Mouse (Mus musculus): ENCODE data around the gene Pfkm. TPM values are rescaled to one million over a fixed set of nuclear protein-coding genes. Genes with fewer than 3 reads are reported as not detected.

Gene Pfkm
- polyA plus RNA-seq, 1 experiment from 2014 or later: 69.6 TPM

GRCm38 (mm10) chr15:98120831-98121230 lies 28.4 kb downstream of the Pfkm start:
- WGBS: 93% methylated on average over 20 of the region's 20 CpGs
- Histone ChIP-seq H3K9me3 (ENCODE audit: control insufficient read depth, low read length) (no peaks in the 10 kb centered on the region), H3K4me3 (ENCODE audit: low read depth, low read length) (no peak overlapping the region), H3K4me1 (ENCODE audit: control insufficient read depth, insufficient read depth, low read length) (no peaks in the 10 kb centered on the region), H3K27ac (replicated peaks; ENCODE audit: low read depth, low read length) (no peak overlapping the region), H3K36me3 (ENCODE audit: control insufficient read depth, insufficient read depth, low read length) (peaks cover 90% of the 10 kb centered on the region), H3K4me2 (ENCODE audit: low read depth, low read length) (no peak overlapping the region), H3K27me3 (replicated peaks; ENCODE audit: control insufficient read depth, insufficient read depth, low read length) (no peaks in the 10 kb centered on the region), H3K9ac (ENCODE audit: low read depth, low read length) (no peak overlapping the region)
- DNase-seq (ENCODE audit: low spot score): no peak
- ATAC-seq (ENCODE audit: low read depth): no peak

- no peaks in the 10 kb centered on the region for H3K27me3 ChIP-seq (replicated peaks; ENCODE audit: control insufficient read depth, insufficient read depth, low read length)
- no peak overlapping the region for H3K4me2 ChIP-seq (ENCODE audit: low read depth, low read length)
- no peaks in the 10 kb centered on the region for H3K4me1 ChIP-seq (ENCODE audit: control insufficient read depth, insufficient read depth, low read length)
- 91% methylated on average over 4 of the region's 4 CpGs for WGBS
- no peak overlapping the region for H3K4me3 ChIP-seq (ENCODE audit: low read depth, low read length)
- H3K9me3 ChIP-seq (ENCODE audit: control insufficient read depth, low read length): no peaks in the 10 kb centered on the region
- H3K27ac ChIP-seq (replicated peaks; ENCODE audit: low read depth, low read length): no peak overlapping the region
- DNase-seq (ENCODE audit: low spot score) (no peak), ATAC-seq (ENCODE audit: low read depth) (no peak)
- H3K9ac ChIP-seq (ENCODE audit: low read depth, low read length): no peak overlapping the region
- peaks cover 86% of the 10 kb centered on the region for H3K36me3 ChIP-seq (ENCODE audit: control insufficient read depth, insufficient read depth, low read length)
Measured at GRCm38 (mm10) chr15:98131001-98131400, 38.6 kb downstream of the Pfkm start.

- DNase-seq (ENCODE audit: low spot score) (no peak), ATAC-seq (ENCODE audit: low read depth) (no peak)
- Histone ChIP-seq H3K36me3 (ENCODE audit: control insufficient read depth, insufficient read depth, low read length) (peaks cover 90% of the 10 kb centered on the region), H3K27me3 (replicated peaks; ENCODE audit: control insufficient read depth, insufficient read depth, low read length) (no peaks in the 10 kb centered on the region), H3K4me1 (ENCODE audit: control insufficient read depth, insufficient read depth, low read length) (no peaks in the 10 kb centered on the region), H3K4me2 (ENCODE audit: low read depth, low read length) (no peak overlapping the region), H3K9ac (ENCODE audit: low read depth, low read length) (no peak overlapping the region), H3K9me3 (ENCODE audit: control insufficient read depth, low read length) (no peaks in the 10 kb centered on the region), H3K4me3 (ENCODE audit: low read depth, low read length) (no peak overlapping the region), H3K27ac (replicated peaks; ENCODE audit: low read depth, low read length) (no peak overlapping the region)
- 90% methylated on average over 7 of the region's 7 CpGs for WGBS
Measured at GRCm38 (mm10) chr15:98131451-98131850, 39.1 kb downstream of the Pfkm start.

GRCm38 (mm10) chr15:98131942-98132655 lies 39.7 kb downstream of the Pfkm start:
- Histone ChIP-seq H3K9me3 (ENCODE audit: control insufficient read depth, low read length) (no peaks in the 10 kb centered on the region), H3K9ac (ENCODE audit: low read depth, low read length) (no peak overlapping the region), H3K4me3 (ENCODE audit: low read depth, low read length) (no peak overlapping the region), H3K27ac (replicated peaks; ENCODE audit: low read depth, low read length) (no peak overlapping the region), H3K4me1 (ENCODE audit: control insufficient read depth, insufficient read depth, low read length) (no peaks in the 10 kb centered on the region), H3K36me3 (ENCODE audit: control insufficient read depth, insufficient read depth, low read length) (peaks cover 91% of the 10 kb centered on the region), H3K27me3 (replicated peaks; ENCODE audit: control insufficient read depth, insufficient read depth, low read length) (no peaks in the 10 kb centered on the region), H3K4me2 (ENCODE audit: low read depth, low read length) (no peak overlapping the region)
- ATAC-seq (ENCODE audit: low read depth): no peak
- DNase-seq (ENCODE audit: low spot score): no peak
- 81% methylated on average over 15 of the region's 15 CpGs for WGBS

- Histone ChIP-seq H3K27me3 (replicated peaks; ENCODE audit: control insufficient read depth, insufficient read depth, low read length) (no peaks in the 10 kb centered on the region), H3K27ac (replicated peaks; ENCODE audit: low read depth, low read length) (no peak overlapping the region), H3K4me3 (ENCODE audit: low read depth, low read length) (no peak overlapping the region), H3K9ac (ENCODE audit: low read depth, low read length) (no peak overlapping the region), H3K9me3 (ENCODE audit: control insufficient read depth, low read length) (no peaks in the 10 kb centered on the region), H3K4me1 (ENCODE audit: control insufficient read depth, insufficient read depth, low read length) (no peaks in the 10 kb centered on the region), H3K36me3 (ENCODE audit: control insufficient read depth, insufficient read depth, low read length) (peaks cover 83% of the 10 kb centered on the region), H3K4me2 (ENCODE audit: low read depth, low read length) (no peak overlapping the region)
- 87% methylated on average over 3 of the region's 3 CpGs for WGBS
- no peak for DNase-seq (ENCODE audit: low spot score)
- no peak for ATAC-seq (ENCODE audit: low read depth)
Measured at GRCm38 (mm10) chr15:98133471-98133870, 41.1 kb downstream of the Pfkm start.

- no peaks in the 10 kb centered on the region for H3K27me3 ChIP-seq (replicated peaks; ENCODE audit: control insufficient read depth, insufficient read depth, low read length)
- H3K27ac ChIP-seq (replicated peaks; ENCODE audit: low read depth, low read length): no peak overlapping the region
- ATAC-seq (ENCODE audit: low read depth) (no peak), DNase-seq (ENCODE audit: low spot score) (no peak)
- no peaks in the 10 kb centered on the region for H3K9me3 ChIP-seq (ENCODE audit: control insufficient read depth, low read length)
- H3K36me3 ChIP-seq (ENCODE audit: control insufficient read depth, insufficient read depth, low read length): peaks cover 79% of the 10 kb centered on the region
- WGBS: 92% methylated on average over 4 of the region's 4 CpGs
- H3K4me3 ChIP-seq (ENCODE audit: low read depth, low read length): no peak overlapping the region
- H3K4me2 ChIP-seq (ENCODE audit: low read depth, low read length): no peak overlapping the region
- H3K9ac ChIP-seq (ENCODE audit: low read depth, low read length): no peak overlapping the region
- no peaks in the 10 kb centered on the region for H3K4me1 ChIP-seq (ENCODE audit: control insufficient read depth, insufficient read depth, low read length)
Measured at GRCm38 (mm10) chr15:98134034-98134433, 41.6 kb downstream of the Pfkm start.

GRCm38 (mm10) chr15:98134666-98135065 lies 42.3 kb downstream of the Pfkm start:
- peaks cover 79% of the 10 kb centered on the region for H3K36me3 ChIP-seq (ENCODE audit: control insufficient read depth, insufficient read depth, low read length)
- H3K9me3 ChIP-seq (ENCODE audit: control insufficient read depth, low read length): no peaks in the 10 kb centered on the region
- no peak overlapping the region for H3K9ac ChIP-seq (ENCODE audit: low read depth, low read length)
- H3K27ac ChIP-seq (replicated peaks; ENCODE audit: low read depth, low read length): no peak overlapping the region
- ATAC-seq (ENCODE audit: low read depth): no peak
- WGBS: 82% methylated on average over 3 of the region's 3 CpGs
- H3K27me3 ChIP-seq (replicated peaks; ENCODE audit: control insufficient read depth, insufficient read depth, low read length): no peaks in the 10 kb centered on the region
- no peaks in the 10 kb centered on the region for H3K4me1 ChIP-seq (ENCODE audit: control insufficient read depth, insufficient read depth, low read length)
- H3K4me2 ChIP-seq (ENCODE audit: low read depth, low read length): no peak overlapping the region
- no peak overlapping the region for H3K4me3 ChIP-seq (ENCODE audit: low read depth, low read length)
- no peak for DNase-seq (ENCODE audit: low spot score)

GRCm38 (mm10) chr15:98135671-98136070 lies 43.3 kb downstream of the Pfkm start:
- Histone ChIP-seq H3K4me3 (ENCODE audit: low read depth, low read length) (no peak overlapping the region), H3K9me3 (ENCODE audit: control insufficient read depth, low read length) (no peaks in the 10 kb centered on the region), H3K4me1 (ENCODE audit: control insufficient read depth, insufficient read depth, low read length) (no peaks in the 10 kb centered on the region), H3K27me3 (replicated peaks; ENCODE audit: control insufficient read depth, insufficient read depth, low read length) (no peaks in the 10 kb centered on the region), H3K4me2 (ENCODE audit: low read depth, low read length) (no peak overlapping the region), H3K9ac (ENCODE audit: low read depth, low read length) (no peak overlapping the region), H3K27ac (replicated peaks; ENCODE audit: low read depth, low read length) (no peak overlapping the region), H3K36me3 (ENCODE audit: control insufficient read depth, insufficient read depth, low read length) (peaks cover 84% of the 10 kb centered on the region)
- WGBS: 93% methylated on average over 13 of the region's 13 CpGs
- ATAC-seq (ENCODE audit: low read depth): no peak
- no peak for DNase-seq (ENCODE audit: low spot score)

- Histone ChIP-seq H3K27ac (replicated peaks; ENCODE audit: low read depth, low read length) (no peak overlapping the region), H3K27me3 (replicated peaks; ENCODE audit: control insufficient read depth, insufficient read depth, low read length) (no peaks in the 10 kb centered on the region), H3K4me1 (ENCODE audit: control insufficient read depth, insufficient read depth, low read length) (no peaks in the 10 kb centered on the region), H3K4me3 (ENCODE audit: low read depth, low read length) (no peak overlapping the region), H3K9ac (ENCODE audit: low read depth, low read length) (no peak overlapping the region), H3K9me3 (ENCODE audit: control insufficient read depth, low read length) (no peaks in the 10 kb centered on the region), H3K36me3 (ENCODE audit: control insufficient read depth, insufficient read depth, low read length) (peaks cover 81% of the 10 kb centered on the region), H3K4me2 (ENCODE audit: low read depth, low read length) (no peak overlapping the region)
- ATAC-seq (ENCODE audit: low read depth) (no peak), DNase-seq (ENCODE audit: low spot score) (no peak)
- 90% methylated on average over 9 of the region's 9 CpGs for WGBS
Measured at GRCm38 (mm10) chr15:98136871-98137270, 44.5 kb downstream of the Pfkm start.

Data from embryonic facial prominence, embryonic 14.5 days (tissue).